Mouse (Mus musculus): ENCODE results near the gene Kirrel3. TPM values are rescaled to one million over a fixed set of nuclear protein-coding genes. Genes with fewer than 3 reads are reported as not detected.

Kirrel3 gene
- total RNA-seq, 2 experiments from 2014 or later, result 59.8 to 65.9 TPM

DNA sequence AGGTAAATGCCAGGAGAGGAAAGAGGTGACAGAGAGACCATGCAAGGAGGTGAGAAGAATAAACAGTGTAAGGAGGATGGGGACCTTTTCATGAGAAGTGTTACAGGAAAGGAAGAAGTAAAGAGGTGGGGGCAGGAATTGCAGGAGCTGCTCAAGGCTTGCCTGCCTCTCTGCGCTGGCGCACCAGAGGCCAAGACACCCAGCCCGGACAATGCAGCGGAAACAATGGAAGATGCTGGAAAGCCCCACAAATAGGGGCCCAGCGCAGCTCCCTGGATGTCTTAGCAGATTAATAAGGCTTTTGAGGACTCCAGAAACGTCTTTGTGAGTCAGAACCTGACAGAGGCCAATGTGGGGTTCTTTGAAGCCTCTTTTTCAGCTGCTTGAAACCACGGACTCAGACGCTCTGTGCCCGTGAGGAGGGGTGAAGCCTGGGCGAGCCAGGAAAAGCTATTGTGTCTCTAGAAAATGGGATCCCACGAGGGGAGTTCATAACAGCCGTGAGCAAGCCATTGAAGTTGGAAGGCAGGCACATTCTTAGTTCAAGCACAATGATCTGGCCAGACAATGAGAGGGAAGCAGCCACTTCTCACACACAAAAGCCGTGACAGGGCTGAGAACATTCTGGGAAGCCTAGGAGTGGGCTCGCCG, 385.7 kb downstream of the Kirrel3 start:
- intact Hi-C loops (cut with DNase I), result no loop called here
- no peak for DNase-seq

DNA sequence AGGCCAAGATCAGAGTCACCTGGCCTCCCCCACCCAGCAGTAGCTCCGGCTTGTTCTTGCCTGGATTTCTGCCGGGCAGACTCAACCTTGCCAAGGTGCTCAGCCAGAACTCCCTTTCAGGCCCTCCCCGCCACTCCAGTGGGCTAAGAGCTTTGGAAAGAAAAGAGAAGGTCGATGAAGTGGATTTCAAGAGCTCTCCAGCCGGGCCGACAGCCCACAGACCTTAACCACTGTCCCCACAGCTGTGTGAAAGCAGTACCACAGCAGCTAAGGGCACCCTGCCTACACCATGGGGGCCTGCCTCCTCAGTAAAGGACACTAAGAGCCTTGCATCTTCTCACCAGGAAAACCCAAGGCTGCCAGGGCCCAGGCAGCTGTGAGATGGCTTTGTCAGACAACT, 389.5 kb downstream of the Kirrel3 start:
- intact Hi-C loops (cut with DNase I), result no loop called here
- no peak for DNase-seq

DNA sequence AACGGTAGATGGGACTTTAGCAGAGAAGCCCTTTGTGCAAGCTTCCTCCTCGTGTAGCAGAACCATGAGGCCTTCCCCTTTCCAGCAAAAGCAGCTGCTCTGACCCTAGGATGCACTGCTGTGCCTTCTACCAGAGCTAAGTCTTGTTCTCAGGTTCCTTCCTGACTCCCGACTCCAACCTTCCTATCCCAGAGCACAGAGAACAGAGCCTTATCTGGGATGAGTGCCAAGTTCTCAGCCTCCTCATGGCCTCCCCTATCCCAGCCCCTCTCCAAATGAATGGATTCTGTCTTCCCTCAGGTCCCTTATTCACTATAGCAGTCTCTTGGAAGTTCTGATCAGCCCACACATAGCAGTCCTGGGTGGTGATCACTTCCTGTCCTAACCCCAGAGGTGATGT, 391.5 kb downstream of the Kirrel3 start:
- DNase-seq, result no peak

DNA sequence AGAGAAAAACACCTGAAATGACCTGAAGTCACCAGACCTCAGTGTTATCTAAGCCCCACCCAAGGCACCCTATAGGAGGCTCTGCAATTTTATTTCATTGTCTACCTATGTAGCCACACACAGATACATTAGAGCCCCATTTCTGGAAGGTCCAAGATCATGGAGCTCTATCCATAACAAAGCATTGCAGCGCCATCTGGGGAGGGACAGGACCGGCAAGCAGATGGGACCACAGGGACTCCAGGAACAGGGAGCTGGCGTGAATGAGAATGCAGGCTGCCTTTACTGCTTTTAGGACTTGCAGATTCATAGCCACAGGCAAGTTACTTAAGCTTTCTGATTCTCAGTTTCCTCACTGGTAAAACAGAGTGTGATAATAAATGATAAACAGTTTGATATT, 392.1 kb downstream of the Kirrel3 start:
- intact Hi-C loops (cut with DNase I), result no loop called here
- peak; percentile 60 for DNase-seq

More for the DNA sequence above, 391.5 kb downstream of the Kirrel3 start:
- intact Hi-C loops (cut with DNase I), result no loop called here

DNA sequence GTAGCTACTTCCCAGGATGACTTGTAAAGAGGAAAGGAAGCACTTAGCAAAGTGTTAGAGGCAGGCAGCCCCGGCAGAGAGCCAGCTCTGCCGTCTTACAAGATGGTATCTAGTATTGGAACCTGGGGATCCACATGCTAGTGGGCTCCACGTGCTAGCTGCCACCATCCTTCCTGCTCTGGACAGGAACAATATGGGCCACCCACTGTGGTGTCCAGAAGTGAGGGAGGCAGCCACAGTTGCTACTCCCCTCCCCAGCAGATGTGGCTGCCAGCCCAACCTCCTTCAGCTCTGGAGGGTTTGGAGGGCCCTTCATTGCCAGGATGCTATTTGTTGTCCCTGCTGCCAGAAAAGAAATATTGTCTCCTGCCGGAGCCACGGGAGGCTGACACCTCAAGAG, 396.1 kb downstream of the Kirrel3 start:
- DNase-seq, result peak; percentile 71
- intact Hi-C loops (cut with DNase I), result no loop called here

DNA sequence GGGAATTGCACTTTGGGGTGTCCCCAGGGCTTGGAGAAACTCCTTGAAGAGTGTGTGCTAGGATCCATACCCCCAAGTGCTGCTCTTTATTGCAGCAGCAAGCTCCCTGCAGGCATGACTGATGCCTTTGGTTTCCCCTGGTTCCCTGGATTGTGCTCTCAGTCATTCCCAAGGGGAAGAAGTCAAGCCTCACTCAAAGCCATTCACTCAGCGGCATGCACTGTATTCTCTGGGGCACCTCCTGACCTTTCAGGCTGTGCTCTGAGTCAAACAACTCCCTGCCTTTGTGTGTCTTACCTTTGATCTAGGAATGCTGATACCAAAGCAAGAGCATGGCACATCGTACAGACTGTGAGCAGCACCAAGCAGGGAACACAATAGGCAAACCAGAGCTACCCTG, 396.5 kb downstream of the Kirrel3 start:
- no peak for DNase-seq
- intact Hi-C loops (cut with DNase I), result no loop called here

DNA sequence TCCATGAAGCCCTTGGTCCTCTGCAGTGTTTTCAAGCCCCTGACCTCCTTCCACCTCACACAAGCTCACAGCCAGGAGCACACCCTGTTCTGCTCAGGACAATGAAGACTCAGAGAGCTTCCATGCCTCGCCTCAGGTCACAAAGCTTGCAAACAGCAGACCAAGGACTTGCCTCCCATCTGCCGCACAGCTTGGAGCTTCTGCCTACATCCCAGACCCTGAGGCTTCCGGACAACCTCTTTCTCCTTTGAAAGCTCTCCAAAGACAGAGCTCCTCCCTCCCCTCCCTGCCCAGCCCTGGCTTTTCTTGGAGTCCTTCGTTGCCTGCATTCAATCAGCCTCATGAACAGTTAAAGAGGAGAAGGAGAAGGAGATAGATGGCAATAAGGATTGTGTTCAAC, 397.4 kb downstream of the Kirrel3 start:
- intact Hi-C loops (cut with DNase I), result no loop called here
- peak; percentile 59 for DNase-seq

DNA sequence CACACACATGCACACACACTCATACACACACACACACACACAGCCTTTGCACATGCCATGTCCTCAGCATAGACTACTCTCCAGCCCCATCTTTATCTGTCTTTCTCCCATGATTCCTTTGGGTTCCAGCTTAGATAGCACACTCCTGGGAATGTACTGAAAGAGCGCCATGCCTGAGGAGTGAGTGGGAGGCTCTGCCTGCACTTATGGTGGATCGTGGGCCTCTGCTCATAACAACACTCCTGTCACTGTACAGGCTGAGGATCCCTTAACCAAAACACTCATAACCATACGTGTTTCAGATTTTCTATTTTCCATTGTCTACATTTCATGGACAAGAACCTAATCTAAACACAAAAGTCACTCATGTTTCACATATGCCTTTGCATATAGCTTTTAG, 398.6 kb downstream of the Kirrel3 start:
- intact Hi-C loops (cut with DNase I), result no loop called here
- no peak for DNase-seq

DNA sequence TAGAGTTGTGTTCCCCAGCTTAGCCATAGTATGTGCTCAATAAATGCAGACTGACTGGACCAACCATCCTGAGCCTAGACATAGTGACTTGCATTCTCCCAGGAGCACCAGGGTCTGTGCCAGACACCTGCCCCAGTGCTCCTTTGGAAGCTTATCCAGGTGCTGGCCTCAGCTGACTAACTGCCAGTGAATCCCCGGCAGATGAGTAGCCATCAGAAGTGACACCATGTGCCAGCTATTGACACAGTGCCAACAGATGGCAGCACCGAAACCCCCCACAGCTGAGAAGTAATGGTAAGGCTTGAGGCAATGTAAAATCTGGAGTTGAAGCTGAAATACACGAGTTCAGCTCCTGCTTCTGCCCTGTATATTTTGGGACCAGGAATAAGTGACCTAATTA, 399.2 kb downstream of the Kirrel3 start:
- intact Hi-C loops (cut with DNase I), result no loop called here
- DNase-seq, result peak; percentile 70

DNA sequence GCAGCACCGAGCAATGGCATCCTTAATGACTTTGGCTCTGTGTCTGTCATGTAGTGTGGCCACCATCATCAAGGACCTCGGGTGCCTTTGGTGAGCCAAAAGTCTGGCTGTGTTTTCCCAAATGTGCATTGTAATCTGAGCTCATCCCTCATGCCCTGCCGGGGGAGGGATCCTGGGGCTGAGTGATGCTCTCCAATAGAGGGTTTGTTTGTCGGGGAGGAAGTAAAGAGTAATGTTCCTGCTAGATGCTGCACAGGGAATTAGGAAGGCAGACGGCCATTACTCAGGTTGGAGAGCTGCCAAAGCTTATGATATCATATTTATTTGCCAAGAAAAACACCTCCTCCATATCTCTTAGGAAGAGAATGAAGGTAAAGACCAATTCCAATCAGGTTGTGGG, 401.1 kb downstream of the Kirrel3 start:
- intact Hi-C loops (cut with DNase I), result no loop called here
- peak; percentile 42 for DNase-seq

DNA sequence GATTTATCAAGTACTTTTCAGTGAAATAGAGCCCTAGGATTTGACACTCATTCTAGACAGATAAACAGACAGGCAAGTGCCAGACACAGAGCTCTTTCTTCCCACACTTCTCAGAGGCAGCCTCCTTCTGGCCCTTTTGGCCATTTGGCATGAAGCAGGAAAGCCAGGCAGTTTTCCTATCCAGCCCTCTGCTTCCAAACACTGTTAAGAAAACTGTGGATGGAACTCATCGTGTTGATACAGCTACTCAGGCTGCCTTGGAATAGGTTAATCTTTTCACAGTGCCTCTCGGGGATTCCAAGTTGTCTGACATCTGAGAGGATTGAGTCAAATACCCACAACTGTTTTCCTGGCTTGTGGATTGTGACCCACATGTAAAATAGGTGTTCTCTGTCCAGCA, 401.5 kb downstream of the Kirrel3 start:
- intact Hi-C loops (cut with DNase I), result no loop called here
- no peak for DNase-seq

DNA sequence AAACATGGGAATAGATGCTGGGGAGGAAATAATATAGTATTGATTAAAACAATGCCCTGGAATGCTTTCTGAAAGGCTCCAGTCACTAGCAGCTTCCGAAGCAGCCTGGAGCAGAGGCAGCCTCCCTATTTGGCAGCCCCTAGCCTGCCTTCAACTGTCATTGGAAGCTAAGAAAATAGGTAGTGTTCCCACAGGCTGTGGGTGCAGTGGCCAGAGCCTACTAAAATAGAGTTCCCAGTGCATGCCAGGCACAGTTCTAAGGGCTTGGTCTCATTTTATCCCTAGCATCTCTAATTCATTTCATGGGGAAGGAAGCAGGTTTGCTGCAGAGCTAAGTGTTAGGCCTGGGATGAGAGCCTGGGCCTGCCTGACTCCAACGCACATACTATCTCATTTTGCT, 402.6 kb downstream of the Kirrel3 start:
- intact Hi-C loops (cut with DNase I), result no loop called here
- DNase-seq, result no peak

DNA sequence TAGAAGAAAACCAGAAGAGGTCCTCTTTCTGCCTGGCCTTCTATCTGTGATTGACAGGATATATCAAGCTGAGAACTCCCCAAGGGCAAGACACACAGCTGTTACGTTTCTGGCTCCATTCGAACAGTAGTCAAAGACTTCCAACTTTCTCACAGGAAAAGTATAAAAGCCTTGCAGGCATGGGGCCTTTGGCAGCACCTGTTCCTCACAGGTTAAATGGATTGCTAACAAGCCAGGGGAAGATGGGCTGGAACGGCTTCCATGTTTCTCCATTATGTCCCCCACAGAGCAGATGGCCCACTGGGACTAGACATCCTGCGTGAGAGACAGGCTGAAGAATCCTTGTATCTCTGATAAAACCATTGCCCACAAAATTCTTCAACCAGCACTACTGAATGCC, 415.5 kb downstream of the Kirrel3 start:
- DNase-seq, result no peak
- intact Hi-C loops (cut with DNase I), result no loop called here

DNA sequence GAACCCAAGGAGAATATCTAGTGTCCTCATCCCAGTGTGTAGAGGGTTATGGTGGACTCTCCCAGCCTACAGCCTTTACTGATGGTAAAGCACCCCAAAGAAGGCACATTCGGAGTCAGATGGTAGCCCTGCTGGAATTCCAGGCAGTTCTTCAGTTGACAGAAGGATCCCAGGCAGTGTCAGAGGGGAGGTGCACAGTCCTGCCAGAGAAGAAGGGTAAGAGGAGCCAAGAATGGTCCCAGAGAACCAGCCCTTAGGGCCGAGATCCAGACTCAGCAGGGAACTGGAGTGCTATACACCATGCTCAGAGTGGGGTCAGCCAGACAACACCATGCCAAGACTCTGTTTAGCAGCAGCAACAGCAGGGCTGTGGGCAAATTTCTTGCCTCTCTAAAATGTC, 416.2 kb downstream of the Kirrel3 start:
- intact Hi-C loops (cut with DNase I), result no loop called here

DNA sequence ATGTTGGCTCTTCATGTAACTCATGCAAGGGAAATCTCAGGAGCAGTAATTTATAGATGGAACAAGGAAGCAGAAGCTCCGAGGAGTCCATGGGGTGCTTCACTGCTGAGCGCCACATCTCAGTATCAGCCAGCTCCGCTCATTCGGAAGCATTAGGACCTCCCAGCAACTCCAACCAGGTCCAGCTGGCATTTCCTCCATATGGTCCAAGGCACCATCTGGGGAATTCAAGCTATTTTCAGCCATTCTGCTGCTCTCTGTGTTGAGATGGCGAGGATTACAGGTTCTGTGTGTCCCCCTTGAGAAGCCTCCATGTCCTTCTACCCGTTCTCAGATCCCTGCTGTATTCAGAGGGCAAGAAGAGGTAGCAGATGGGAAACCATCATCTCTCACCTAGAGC, 419.5 kb downstream of the Kirrel3 start:
- intact Hi-C loops (cut with DNase I), result no loop called here
- DNase-seq, result peak; percentile 72

More for the DNA sequence above, 416.2 kb downstream of the Kirrel3 start:
- DNase-seq, result peak; percentile 84

DNA sequence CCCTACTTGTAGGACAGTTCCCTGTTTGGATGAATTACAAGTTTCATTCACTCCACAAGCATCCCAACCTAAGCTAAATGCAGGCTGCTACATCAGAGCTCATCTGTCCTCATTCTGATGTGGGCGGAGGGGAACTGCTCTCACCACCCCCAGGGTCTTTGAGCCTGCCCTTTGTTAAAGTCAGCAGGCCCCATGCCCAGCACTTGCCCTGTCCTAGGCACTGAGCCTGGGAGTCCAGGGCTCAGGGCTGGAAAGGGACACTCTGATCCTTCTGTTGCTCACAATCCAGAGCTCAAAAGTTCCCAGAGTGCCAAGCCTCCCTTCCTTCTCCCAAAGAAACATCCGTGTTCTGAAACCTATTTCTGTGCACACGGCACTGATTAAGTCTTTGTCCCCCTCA, 422.3 kb downstream of the Kirrel3 start:
- DNase-seq, result no peak
- intact Hi-C loops (cut with DNase I), result no loop called here

DNA sequence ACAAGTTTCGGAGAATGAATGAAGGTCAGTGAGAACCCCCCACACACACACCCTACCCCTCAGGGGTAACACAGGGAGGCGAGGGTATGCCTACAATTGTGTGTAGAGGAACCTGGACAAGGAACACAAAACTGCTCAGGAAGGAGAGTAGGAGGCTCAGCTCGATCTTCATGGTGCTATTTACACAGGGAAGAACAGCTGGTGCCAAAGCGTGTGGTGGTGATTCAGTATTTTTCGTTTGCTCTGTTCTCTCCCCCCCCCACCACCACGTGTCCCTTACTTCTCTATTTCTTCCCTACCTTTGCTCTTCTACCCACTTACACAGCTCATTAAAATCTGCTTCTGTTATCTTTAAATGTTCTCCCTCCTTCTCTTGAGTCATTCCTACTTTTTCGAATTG, 426.1 kb downstream of the Kirrel3 start:
- intact Hi-C loops (cut with DNase I), result no loop called here
- no peak for DNase-seq

DNA sequence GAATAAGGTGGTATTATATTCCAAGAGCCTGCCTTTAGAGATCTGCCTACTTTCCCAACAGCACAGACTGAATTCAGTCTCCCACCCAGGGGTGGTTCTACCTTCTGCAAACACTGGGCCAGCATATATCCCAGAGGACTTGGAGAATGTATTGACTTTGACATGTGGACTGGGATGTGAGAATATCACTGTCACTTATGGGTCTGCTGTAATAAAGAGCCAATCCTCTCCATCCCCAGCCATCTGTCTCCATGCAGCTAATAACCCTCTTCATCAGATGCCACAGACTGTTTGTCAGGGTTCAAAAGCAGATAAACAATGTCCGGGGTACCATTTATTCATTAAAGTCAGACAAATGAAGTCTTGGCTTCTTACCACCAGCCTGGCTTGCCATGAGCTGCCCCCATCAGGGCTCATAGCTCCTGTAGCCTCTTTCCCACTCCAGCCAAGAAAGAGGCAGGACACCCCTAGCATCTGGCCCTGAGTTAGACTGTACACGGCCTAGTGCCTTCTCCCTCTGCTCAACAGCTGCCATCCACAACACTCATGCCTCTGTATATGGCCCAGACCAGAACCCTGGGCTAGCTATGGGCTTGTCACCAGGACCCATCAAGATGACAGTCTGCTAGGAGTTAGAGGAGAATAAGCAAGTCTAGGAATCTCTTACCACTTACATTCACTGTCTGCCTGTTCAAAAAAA, 426.7 kb downstream of the Kirrel3 start:
- peak; percentile 47 for DNase-seq
- intact Hi-C loops (cut with DNase I), result no loop called here

DNA sequence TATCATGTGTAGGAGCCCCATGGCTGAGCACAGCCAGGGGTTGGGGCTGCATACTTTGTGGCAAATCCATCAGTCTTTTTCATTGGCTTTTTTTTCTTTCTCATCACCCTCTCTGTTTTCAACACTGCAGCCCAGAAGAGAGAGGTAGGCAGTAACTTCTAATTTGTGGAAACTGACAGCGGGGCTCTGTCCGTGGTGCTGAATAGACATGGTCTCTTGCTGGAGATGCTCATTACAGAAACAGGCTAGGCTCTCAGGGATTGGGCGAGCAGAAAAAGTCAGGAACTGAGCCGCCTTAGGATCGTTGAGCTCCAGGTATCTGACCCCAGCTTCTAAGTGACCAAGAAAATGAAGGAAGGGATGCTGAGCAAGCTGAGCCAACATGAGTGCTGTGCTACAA, 427.3 kb downstream of the Kirrel3 start:
- intact Hi-C loops (cut with DNase I), result no loop called here
- no peak for DNase-seq

DNA sequence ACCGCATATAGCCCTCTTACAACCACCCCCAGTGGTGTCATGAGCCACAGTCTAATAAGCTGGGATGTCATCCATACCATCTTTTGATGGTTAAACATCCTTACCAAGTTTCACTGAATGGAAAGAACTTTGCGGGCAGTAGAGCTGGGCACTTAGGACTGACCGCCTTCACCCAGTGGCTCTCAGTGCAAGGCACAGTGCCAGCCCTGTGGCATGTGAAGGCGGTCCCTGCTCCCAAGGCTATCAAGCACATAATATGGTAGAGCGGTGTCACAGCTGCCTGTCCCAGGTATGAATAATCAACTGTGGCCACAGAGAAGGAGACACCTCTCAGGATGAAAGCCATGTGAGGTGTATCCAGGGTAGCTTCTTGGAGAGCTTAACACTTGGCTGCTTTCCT, 433.3 kb downstream of the Kirrel3 start:
- no peak for DNase-seq
- intact Hi-C loops (cut with DNase I), result no loop called here

DNA sequence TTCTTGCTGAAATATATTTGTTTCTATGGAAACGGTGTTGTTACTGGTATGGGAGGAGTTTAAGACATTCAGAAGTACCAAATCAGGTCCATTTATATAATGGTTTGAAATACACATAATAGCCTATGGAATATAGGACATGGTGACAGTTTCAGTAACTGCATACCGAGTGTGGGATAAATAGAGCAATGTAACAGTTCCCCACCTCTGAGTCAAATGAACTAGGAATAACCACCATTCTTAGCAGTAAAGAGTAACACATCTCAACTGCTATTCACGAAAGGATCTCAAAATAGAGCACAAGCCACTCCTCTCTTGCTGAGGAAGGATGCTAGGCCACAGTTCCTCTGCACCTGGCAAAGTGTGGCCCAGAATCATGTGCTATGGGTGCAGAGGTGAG, 434.4 kb downstream of the Kirrel3 start:
- intact Hi-C loops (cut with DNase I), result no loop called here
- no peak for DNase-seq

DNA sequence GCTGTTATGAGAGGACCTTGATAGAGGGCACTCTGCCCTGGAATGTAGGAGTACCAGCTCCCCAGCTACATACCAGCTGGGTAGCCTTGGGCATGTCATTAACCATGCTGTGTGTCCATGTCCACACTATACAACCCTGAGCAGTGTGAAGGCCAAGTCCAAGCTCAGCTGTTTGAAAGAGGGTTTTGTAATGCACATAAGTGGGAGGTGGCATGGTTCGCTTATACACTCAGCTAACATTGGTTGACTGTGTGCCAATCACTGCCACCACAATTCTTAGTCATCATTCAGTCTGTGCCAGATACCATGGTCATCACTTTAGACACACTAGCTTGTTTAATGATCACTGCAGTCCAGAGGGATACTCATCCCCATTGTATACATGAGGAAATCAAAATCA, 436.2 kb downstream of the Kirrel3 start:
- intact Hi-C loops (cut with DNase I), result no loop called here
- DNase-seq, result no peak

DNA sequence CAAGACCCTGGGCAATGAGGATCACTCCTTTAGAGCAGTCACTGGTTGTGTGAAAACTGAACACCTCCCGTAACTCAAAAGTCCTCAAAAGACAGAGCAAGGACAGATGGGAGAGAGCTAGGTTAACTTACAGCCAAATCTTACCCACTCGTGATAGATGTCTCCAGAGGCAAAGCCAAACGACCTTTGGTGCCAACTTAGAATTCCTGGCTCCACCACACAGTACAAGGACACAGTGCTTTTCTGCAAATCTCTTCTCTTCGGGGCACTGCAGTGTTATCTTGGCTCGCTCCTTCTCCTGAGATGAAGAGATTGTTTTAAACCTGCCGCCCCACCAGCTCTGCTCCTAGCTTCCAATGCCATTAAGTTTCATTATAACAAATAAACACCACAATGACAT, 437.0 kb downstream of the Kirrel3 start:
- intact Hi-C loops (cut with DNase I), result no loop called here
- DNase-seq, result no peak

Data from left cerebral cortex, postnatal 4 days (tissue).